Mouse (Mus musculus): ENCODE data around the gene Rbks.
A peak's percentile ranks its signal among the peaks of the same experiment; 100 is the strongest.
"Not testable (repeated sequence)": the region's sequence is repeated elsewhere in the genome, so short reads cannot be mapped to it uniquely, and the experiment has no call there.

Gene Rbks

DNA sequence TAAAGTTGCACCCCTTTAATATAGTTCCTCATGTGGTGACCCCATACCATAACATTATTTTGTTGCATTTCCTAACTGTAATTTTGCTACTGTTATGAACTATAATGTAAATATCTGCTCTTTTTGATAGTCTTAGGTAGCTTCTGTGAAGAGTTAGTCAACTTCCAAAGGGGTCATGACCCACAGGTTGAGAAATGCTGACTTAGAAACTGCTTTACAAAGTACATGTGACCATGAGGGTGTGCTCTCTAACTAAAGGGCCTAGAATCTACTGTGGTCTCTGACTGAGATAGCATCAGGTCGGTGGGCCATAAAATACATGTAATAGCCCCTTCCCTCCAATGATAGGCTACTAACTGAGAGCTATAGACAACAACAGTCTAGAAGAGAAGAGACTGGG is 19.4 kb downstream of the Rbks start:
- no peak for DNase-seq (ENCODE audit: low spot score)

DNA sequence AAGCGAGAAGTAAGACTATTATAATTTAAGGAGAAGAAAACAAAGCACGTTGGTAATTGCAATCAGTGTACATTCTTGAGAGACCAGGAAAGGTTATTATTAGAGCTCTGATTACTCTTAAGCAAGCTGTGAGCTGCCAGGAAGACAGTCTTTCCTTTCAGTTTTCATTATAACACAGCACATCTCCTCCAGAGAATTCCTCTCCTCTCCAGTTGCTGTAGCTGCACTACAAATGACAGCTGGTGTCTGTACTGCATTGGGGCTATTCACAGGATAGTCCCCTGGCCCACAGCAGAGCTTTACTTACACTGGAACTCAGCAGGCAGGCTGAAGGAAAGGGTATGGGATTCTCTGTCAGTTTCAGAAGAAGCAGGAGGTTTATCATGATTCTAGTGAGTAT is 24.0 kb downstream of the Rbks start:
- no peak for DNase-seq (ENCODE audit: low spot score)

DNA sequence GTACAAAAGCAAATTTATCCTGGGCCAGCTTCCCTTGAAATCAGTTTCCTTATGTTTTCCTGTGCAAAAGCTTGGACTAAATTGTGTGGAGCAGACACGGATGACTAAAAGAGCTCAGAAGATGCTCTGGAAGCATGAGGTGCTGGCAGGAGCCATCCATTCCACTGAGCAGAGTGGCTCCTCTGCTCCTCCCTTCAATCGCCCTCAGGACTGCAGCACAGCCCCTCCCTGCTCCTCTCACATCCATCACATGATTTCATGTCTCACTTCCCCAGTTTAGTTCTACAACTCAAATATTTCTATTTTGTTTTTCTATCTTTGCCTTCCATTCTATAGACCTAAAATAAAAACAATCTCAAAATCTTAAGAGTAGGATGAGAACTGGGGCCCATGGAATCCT is 26.3 kb downstream of the Rbks start:
- DNase-seq (ENCODE audit: low spot score) = no peak

DNA sequence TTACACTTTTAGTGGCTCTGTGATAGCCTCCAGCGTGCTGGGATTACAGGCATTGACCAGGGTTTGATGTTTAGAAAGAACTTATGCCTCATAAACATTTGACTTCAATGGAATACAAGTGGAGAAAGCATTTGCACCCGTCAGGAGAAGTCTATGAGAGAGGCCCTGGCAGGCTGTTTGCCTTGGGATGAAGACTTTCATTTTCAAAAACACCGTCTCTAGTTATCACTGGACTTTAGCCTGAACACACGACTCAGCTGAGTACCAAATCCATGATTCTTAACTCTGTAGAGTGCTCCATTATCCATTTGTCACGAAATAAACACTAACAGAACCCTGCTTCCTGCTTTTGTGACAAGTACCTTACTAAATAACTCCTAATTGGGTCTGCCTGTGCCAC is 27.4 kb downstream of the Rbks start:
- DNase-seq (ENCODE audit: low spot score) = no peak

DNA sequence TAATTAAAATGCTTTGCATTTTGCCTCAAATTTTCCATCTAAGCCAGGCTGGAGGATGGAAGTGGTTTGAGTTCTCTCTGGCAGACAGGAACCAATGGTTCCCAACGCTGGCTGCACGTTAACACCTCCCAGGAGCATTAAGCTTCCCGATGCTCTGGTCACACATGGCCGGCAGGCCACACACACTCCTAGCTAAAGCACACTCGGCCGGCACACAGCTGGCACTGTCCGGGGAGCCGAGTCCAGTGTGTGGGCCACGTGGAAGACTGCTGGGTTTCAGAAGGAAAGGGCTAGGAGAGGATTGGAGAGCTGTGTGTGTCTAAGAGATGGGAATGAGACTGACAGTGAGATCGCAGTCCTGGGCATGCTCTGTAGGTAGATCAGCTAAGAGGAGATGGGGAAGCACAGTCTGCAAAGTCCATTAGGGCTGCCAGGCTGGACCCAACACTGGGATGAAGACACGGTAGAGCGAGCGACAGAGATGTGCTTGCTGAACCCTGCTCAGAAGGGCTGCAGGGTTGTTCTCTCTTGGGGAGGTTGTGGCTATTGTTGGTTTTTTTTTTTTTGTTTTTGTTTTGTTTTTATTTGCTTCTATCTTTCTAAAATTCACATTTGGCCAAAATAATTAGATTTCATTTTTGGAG is 29.0 kb downstream of the Rbks start:
- no peak for DNase-seq (ENCODE audit: low spot score)

DNA sequence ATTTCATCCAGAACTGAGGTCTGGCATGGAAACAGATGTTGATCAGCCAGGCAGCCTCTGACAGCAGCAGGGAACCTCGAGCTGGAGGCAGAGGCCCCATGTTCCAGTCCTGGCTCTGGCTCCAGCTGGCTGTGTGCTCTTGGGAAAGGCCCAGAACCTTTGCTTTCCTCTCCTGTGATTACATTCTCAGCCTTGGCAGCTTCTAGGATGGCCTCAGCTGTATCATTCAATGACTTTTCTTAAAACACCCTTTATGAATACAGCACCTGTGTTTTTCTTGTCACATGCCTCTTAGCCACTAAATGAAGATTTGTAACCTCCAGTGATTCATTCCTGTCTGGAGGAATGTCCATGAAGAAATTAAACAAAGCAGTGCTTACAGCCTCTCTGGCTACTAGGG is 31.3 kb downstream of the Rbks start:
- DNase-seq (ENCODE audit: low spot score) = no peak

DNA sequence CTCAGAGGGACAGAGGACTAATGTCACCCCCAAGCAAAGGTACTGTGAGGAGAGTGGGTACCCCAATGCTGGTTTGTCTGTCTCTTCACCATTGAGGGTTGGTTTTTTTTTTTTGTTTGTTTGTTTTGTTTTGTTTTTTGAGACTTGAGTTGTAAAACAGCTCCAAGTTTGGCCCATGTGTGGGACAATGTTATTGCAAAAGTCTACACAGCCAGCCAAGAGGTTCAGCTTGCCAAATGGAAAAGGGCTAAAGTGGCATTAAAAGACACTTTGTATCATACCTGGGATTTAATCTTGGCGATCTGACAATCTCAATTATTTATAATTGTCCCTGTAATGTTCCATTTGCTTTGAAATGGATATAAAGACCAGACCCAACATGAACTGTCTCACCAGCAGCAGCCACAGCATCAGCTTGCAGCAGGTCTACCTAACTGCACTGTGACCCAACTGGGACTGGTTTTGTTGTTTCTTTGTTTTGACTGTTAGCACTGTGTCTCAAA is 41.7 kb downstream of the Rbks start:
- DNase-seq (ENCODE audit: low spot score) = no peak

DNA sequence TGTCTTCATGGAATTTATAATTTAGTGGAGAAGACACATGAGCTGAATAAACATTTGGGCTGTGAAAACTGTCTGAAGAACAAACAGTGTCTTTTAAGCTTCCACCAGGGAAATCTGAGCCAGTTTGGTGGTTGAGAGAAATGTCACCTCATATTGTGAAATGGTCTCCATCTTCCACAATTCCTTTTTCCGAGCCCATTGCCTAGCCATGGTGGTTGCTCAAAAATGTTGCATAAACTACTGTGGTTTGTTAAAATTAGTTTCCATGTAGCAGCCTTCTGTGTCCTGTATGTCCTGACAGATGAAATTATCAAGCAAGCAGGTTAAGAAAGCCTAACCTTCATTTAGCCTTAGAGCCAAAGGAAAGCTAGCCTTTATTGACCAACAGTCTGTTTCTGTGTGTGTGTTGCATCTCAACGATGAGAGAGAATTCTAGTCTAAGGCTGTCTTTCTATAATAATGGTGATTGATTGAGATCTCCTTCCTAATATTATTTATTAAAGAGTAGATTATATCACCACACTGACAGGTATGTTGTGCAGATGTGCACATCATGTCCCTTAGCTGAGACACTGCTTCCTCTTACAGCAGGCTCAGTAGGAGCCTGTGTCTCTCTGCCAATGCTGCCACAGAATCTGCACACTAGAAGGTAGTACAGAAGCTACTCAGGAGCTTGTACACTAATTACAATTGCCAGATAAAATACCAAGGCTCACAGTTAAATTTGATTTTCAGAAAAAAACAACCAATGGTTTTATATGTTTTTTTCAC is 46.7 kb downstream of the Rbks start:
- no peak for DNase-seq (ENCODE audit: low spot score)

DNA sequence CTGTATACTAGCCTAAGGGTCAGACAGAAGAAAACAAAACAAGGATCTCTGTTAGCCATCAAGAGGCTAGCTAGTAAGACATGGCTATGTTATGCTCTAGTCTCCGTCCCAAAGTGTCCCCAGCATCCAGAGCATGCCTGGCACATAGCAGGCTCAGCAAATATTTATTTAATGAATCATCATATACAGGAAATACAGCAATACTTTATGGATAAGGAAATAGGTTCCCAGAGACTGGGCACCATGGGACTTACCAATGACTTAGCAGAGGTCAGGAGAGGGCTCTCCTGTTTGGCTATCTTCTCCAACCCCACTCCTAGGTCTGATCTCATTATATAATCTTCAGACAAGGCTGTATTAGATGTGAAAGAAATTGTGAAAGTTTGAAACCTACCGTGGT is 50.1 kb downstream of the Rbks start:
- DNase-seq (ENCODE audit: low spot score) = no peak

DNA sequence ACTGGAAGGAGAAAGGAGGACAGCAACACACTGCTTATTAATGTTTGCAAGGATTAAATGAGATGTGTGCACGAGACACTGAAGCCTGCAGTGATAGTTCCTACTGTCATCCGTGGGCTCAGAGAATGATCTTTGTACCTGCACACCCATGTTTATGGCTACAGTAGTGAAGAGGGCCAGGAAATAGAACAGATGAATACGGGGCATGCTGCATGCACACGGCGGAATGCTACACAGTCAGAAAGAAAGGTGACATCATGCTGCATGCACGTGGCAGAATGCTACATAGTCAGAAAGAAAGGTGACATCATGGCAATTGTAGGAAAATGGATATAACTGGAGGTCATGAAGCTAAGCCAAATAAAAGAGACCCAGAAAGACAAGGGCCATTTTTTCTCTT is 50.9 kb downstream of the Rbks start:
- no peak for DNase-seq (ENCODE audit: low spot score)

DNA sequence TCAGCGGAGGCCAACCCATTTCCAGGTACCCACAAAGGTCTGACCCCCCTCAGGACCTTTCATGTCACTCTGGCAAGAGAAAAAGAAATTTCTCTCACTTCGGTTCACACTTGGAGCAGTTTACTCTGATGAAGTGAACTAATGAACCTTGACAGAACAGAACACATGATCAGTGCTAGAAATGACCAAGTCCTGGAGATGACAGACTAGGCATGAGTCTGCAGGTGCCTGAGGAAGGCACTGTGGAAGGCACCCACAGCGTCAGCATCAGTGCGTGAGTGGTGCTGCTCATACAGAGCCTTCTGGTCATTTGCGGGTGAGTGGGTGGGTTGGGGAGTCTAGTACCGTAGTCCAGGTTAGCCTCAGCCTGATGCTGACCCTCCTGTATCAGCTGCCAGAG is 51.6 kb downstream of the Rbks start:
- no peak for DNase-seq (ENCODE audit: low spot score)

DNA sequence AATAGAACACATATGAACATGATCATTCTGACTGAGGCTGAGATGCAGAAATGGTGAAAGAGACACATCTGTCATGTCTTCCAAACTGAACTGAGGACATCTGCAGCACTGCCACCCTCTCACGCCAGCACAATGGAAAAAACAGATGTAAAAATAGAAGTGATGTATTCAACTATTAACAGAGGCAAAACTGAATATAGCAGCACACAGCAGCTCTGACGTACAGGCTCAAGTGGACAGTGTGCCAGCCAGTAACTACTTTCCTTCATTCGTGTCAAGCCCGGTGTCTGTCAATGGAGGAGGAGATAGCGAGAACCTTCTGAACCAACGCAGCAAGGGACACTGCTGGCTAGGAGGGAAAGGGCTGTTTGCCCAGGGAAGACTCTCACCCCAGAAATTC is 52.6 kb downstream of the Rbks start:
- no peak for DNase-seq (ENCODE audit: low spot score)

DNA sequence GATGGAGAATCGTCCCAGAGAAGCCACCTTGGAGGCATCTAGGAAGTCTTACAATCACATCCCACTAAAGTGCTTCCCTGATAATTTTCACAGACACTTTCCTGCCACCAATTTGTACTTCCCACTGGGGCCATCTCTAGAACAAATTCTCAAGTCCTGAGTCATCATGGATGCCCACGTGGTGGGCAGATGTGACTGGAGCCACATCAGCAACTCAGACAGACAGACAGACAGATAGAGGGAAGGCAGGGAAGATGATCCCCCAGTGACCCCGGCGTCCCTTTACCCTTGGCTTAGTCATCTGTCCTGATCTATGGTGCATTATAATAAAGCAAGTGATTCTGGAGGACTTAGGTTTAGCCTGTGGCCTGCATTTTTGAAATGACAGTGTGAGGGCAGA is 53.2 kb downstream of the Rbks start:
- no peak for DNase-seq (ENCODE audit: low spot score)

DNA sequence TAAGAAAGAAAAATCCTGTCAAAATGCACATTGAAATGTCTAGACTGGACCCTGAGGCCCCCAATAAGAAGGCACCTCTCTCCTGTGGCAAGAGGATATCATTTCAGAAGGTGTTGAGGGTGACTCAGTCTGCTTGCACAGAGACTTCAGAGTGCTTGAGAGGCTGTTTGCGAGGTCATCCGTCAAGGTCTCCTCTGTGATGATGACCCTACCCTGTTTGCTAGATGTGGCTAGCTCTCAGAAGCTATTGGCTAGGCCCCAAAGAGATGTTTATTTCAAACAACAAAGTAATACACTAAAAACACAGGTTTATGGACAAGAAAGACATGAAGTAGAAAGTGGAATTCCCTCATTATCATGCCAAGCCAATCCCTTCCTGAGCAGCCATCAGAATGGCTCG is 55.1 kb downstream of the Rbks start:
- DNase-seq (ENCODE audit: low spot score) = no peak

DNA sequence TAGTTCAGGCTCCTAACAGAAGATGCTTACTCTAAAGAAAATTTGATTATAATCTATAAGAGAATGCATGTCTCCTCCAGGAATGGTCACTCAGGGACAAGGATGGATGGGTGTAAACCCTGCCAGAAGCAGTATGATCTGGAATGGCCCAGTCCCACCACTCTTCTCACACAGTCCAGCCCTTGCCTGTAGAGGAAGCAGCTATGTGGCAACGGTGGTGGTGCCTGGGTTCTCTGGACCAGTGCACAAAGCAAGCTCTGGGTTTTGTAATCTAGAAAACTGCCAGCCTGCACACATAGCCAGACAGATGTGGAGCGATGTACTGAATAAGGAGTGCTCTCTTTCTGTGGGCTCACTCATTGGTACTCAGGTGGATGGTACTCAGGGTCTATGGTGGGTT is 56.9 kb downstream of the Rbks start:
- no peak for DNase-seq (ENCODE audit: low spot score)

DNA sequence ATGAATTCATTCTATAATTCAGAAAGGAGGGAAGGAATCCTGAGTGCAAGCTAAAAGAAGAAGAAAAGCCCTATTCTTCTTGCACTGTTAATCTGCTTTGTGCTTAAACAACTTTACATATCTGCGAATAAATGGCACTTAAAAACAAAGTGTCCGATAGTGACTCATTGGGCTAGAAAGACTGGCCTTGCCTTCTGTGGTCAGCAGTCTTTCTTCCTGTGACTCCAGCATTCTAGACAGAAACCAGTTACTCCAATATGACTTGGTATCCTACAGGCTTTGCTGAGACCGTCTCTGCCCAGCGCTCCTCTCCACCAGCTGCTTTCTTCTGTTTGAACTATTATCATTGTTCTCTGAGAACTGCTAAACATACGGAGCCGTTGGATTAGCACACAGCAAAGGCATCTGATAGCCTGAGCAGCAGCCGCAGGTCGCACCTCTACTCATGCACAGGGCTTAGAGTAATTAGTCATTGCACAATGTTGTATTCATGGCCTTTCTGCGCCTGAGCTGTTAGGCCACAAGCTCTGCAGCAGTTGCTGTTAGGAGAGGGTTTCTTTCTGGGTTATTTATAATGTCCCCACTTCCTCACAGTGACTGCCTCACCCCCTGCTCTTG is 60.7 kb downstream of the Rbks start:
- DNase-seq (ENCODE audit: low spot score) = peak; percentile 14

DNA sequence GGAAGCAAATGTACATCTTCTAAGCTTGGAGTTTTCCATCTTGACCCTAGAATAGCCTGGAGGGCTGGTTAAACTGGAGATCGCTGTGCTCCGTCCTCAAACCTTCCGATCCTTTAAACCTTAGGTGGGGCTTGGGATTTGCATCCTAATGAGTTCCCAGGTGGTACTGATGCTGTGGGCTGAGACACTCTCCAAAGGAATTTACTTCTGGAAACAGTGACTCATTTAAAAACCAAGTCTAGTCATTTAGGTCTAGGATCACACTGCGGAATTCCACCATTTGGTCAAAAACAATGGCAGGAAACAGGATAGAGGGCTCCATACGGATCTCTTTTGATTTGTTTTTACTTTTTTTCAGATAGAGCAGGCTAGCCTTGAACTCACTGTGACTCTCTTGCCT is 62.7 kb downstream of the Rbks start:
- no peak for DNase-seq (ENCODE audit: low spot score)

DNA sequence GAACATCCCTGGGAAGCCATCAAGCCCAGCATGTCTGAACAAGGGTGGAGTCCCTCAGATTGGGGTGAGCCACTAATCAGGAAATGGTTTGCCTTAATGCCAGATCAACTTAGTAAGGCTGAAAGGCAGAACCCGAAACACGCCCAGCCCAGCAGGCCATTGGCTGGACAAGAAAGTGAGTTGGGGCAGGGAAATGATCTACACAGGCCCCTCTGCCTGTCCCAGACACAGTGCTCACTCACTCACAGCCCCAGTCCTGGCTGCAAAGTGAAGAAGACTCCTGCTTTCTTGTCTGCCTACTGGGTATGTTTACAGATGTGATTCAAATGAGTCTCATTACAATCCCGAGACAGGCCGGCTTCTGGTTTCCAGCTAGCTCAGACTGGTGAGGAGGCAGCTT is 63.3 kb downstream of the Rbks start:
- no peak for DNase-seq (ENCODE audit: low spot score)

DNA sequence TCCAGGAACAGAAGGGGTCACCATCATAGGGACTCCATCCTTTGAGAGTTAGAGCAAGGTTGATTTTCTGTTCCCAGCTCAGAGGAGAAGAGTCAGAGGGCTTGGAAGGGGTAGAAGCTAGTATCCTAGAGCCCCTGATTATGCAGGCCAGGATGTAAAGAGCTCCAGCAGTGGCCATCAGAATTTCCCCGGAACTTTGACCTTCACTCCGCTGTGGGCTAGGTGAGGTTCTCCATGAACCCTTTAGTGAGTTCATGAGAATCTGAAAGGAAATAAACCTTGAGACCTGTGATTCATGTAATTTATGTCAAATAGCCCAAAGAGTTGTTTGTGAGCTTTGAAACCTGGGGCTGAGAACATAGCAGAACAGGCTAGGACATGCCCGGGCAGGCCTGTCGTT is 66.3 kb downstream of the Rbks start:
- not testable (repeated sequence) for DNase-seq (ENCODE audit: low spot score)

DNA sequence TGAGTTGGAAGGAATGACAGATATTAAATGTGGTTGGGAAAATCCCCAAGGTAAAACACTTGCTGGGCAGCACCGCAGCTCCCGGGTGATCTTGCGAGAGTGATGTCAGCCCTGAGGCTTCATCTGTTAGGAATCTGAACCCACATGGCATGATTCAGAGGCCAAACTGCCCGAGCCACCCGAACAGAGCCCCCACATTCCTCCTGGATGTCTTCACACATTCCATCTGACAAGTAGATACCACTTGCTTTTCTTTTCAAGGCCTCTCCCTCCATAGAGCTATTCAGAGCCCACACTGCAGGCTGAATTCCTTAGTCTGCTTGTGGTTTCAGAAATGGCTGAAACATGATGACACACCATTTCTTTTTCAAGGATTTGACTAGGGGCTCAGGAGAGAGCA is 67.4 kb downstream of the Rbks start:
- peak; percentile 50 for DNase-seq (ENCODE audit: low spot score)

DNA sequence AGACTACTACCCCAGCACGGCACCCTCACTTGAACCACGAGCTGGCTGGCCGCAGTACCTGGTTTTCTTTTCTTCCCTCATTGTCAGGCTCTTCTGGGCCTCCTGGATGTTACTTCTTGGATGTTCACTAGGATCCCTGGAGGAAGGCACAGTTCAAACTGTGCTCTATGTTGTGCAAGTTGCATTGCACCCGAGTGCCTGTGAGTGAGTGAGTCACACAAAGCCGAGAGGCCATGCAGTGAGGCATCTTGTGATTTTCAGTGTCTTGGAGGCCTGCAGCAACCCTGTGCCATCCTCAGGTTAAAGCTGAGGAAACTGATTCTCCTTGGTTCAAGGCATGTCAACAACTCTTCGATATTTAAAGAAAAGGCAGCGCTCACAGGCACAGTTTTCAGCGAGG is 68.9 kb downstream of the Rbks start:
- no peak for DNase-seq (ENCODE audit: low spot score)

DNA sequence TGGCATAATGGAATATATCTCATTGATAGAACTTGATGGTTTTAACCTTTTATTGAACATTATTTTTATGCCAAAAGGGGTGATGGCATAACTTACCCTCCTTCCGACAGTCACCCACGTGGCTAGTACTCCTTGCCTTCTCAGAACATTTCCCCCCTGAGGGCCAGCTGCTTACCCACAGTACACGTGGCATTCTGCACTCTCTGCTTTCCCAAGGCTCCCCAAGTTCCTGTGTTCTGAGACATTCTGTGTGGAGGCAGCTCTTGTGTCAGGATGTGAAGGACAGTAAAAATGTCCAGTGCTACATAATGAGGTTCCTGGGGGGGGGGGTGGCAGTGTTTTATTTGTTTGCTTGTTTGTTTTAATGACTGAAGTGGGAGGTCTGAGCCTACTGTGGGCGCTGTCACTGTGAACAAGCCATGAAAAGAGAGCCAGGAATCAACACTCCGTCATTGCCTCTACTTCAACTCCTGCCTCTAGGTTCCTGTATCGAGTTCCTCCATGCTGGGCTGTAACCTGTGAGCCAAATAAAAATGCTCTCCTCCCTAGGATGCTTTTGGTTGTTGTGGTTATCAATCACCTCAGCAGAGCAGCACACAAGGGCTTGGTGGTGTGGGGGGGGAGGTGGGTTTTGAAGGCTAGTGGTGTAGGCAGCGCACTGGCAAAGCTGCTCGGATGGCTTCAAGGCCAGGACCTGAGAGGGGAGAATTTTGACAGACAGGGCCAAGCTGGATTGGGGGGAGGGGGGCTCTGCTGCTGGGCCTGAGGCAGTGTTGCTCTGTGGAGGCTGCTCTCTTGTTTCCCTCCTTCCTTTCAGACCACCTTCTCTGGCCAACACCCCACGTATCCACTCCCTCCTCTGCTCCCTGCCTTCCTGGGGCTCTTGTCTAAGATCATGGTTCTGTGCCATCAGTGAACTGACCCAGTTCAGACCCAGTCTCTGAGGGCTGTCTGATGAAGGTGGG is 69.6 kb downstream of the Rbks start:
- DNase-seq (ENCODE audit: low spot score) = no peak

Measured in embryo, embryonic 10 days (tissue).